18 mouse cellular contexts compared by ENCODE assay signal in genomic region chr10:4533873-4534272, GRCm38 (mm10). TPM values are rescaled to one million over a fixed set of nuclear protein-coding genes. Genes with fewer than 3 reads are reported as not detected.
DNase-seq lines count a peak whose midpoint lies in the region; ATAC-seq and TF ChIP-seq lines count a peak whose summit lies in the region.
"Had no signal": no experiment of that assay in that cellular context is flagged by ENCODE, and none has a peak within 500 bp of the region (broad histone marks: within the 10 kb centered on the region; RNA-seq: fewer than 3 reads in every experiment).

No protein-coding gene starts in this region.

- no peaks in the 10 kb centered on the region for H3K27me3 ChIP-seq in kidney, adult 2 months (replicated peaks; ENCODE audit: control insufficient read depth, insufficient read depth, low read length)
- no peaks in the 10 kb centered on the region for H3K27me3 ChIP-seq in forebrain, embryonic 12.5 days
- H3K27me3 ChIP-seq: CH12.LX; embryonic facial prominence, embryonic 15.5 days; hindbrain, embryonic 15.5 days; limb, embryonic 12.5 days; neural tube, embryonic 13.5 days had no signal

- no peaks in the 10 kb centered on the region for H3K36me3 ChIP-seq in kidney, adult 2 months (ENCODE audit: control insufficient read depth, insufficient read depth, low read length)
- H3K36me3 ChIP-seq in forebrain, embryonic 12.5 days (replicated peaks), result no peaks in the 10 kb centered on the region
- H3K36me3 ChIP-seq: embryonic facial prominence, embryonic 15.5 days; hindbrain, embryonic 15.5 days; limb, embryonic 12.5 days; neural tube, embryonic 13.5 days had no signal

- H3K4me1 ChIP-seq in kidney, adult 2 months (ENCODE audit: control insufficient read depth, insufficient read depth, low read length), result peaks cover 7% of the 10 kb centered on the region; the same call in 1 of the 2 replicates
- no peaks in the 10 kb centered on the region for H3K4me1 ChIP-seq in forebrain, embryonic 12.5 days
- H3K4me1 ChIP-seq: embryonic facial prominence, embryonic 15.5 days; hindbrain, embryonic 15.5 days; limb, embryonic 12.5 days; neural tube, embryonic 13.5 days had no signal

- no peak for TF ChIP-seq CTCF in gastrocnemius, adult 2 months (IDR thresholded peaks at IDR 0.05)
- no peak for TF ChIP-seq CTCF in kidney, adult 2 months (conservative IDR thresholded peaks at IDR 0.05; ENCODE audit: insufficient read depth, insufficient read length, low read depth, low read length)

- no peak overlapping the region for H3K4me3 ChIP-seq in gastrocnemius, adult 2 months
- H3K4me3 ChIP-seq in kidney, adult 2 months (ENCODE audit: insufficient read depth, low read depth, low read length), result no peak overlapping the region
- H3K4me3 ChIP-seq in forebrain, embryonic 12.5 days (replicated peaks), result no peak overlapping the region
- H3K4me3 ChIP-seq: embryonic facial prominence, embryonic 15.5 days; hindbrain, embryonic 15.5 days; limb, embryonic 12.5 days; neural tube, embryonic 13.5 days had no signal

- no peak overlapping the region for H3K4me2 ChIP-seq in forebrain, embryonic 12.5 days
- H3K4me2 ChIP-seq: embryonic facial prominence, embryonic 15.5 days; hindbrain, embryonic 15.5 days; limb, embryonic 12.5 days; neural tube, embryonic 13.5 days had no signal

- peak; percentile 43 for DNase-seq in gastrocnemius, adult 2 months
- DNase-seq in gastrocnemius, postnatal 36 days, result no peak
- peak; percentile 33 for DNase-seq in kidney, adult 2 months
- DNase-seq in kidney, adult 9 months, result no peak
- DNase-seq in gastrocnemius, postnatal 25 days, result peak; percentile 8
- no peak for DNase-seq in cerebellum, postnatal 25 days
- DNase-seq: cerebellum, adult 11-12 months had no signal

- H3K9me3 ChIP-seq in forebrain, embryonic 12.5 days, result no peaks in the 10 kb centered on the region
- H3K9me3 ChIP-seq: embryonic facial prominence, embryonic 15.5 days; hindbrain, embryonic 15.5 days; limb, embryonic 12.5 days; neural tube, embryonic 13.5 days had no signal

- 0 out of 2 replicates have a peak, but pooled peaks have one; percentile 52 for ATAC-seq in megakaryocyte progenitor cell, adult 5-6 weeks (replicated peaks; ENCODE audit: poor library complexity)
- ATAC-seq in forebrain, embryonic 12.5 days (ENCODE audit: low FRiP score), result no peak
- ATAC-seq: lung, postnatal 0 days had no signal

- TF ChIP-seq POLR2A in kidney, adult 2 months (IDR thresholded peaks at IDR 0.05; ENCODE audit: low read depth, low read length), result no peak

- intact Hi-C loops in gastrocnemius, adult 2 months (cut with DNase I), result no loop called here
- intact Hi-C loops in gastrocnemius, postnatal 36 days (cut with DNase I), result no loop called here

- WGBS in kidney, adult 2 months, result 71% methylated on average over 11 of the region's 11 CpGs
- WGBS in forebrain, embryonic 12.5 days, result 87% methylated on average over 11 of the region's 11 CpGs

- H3K9ac ChIP-seq in forebrain, embryonic 12.5 days, result no peak overlapping the region
- H3K9ac ChIP-seq: embryonic facial prominence, embryonic 15.5 days; hindbrain, embryonic 15.5 days; limb, embryonic 12.5 days; liver, embryonic 14.5 days; neural tube, embryonic 13.5 days had no signal

- H3K27ac ChIP-seq in gastrocnemius, adult 2 months, result no peak overlapping the region
- no peak overlapping the region for H3K27ac ChIP-seq in kidney, adult 2 months (ENCODE audit: insufficient read depth, low read depth, low read length)
- H3K27ac ChIP-seq in forebrain, embryonic 12.5 days, result no peak overlapping the region
- H3K27ac ChIP-seq: embryonic facial prominence, embryonic 15.5 days; hindbrain, embryonic 15.5 days; limb, embryonic 12.5 days; liver, embryonic 14.5 days; neural tube, embryonic 13.5 days had no signal

RNA-seq across cellular contexts. Expression of gene Ccdc170, which starts 51.6 kb away (rescaled TPM):
- under 1 TPM; 0.46 to 0.67 TPM for total RNA-seq in gastrocnemius, adult 2 months (2021)
- total RNA-seq in gastrocnemius, postnatal 36 days (2021), result under 1 TPM; 0.27 to 0.59 TPM
- 3.8 and 5.0 TPM in 2 replicates for polyA plus RNA-seq in kidney, adult 2 months (2012; rRNA removed)
- under 1 TPM; 0.28 to 0.38 TPM for total RNA-seq in gastrocnemius, postnatal 25 days (2021)
- total RNA-seq in megakaryocyte progenitor cell, adult 5-6 weeks (2015), result 0.10 and 0.12 TPM in 2 replicates
- 0.37 TPM in 1 of 2 replicates, not detected in the other for total RNA-seq in megakaryocyte progenitor cell, adult 5-6 weeks (2017)
- polyA plus RNA-seq in forebrain, embryonic 12.5 days (2016; fragmentation: Nextera tagmentation; extraction: Ambion mirVana), result 0.10 TPM in 1 of 2 replicates, not detected in the other
- total RNA-seq: CH12.LX; megakaryocyte-erythroid progenitor cell, adult 5-6 weeks had no signal
- polyA plus RNA-seq: forebrain, embryonic 11.5 days; liver, embryonic 14.5 days; neural tube, embryonic 13.5 days had no signal

Comparison
In these comparisons a context has a peak if more than half of its experiments do, and no peak if none do; other contexts are left out.
1. DNase-seq: peak in gastrocnemius, adult 2 months (single experiment), kidney, adult 2 months (single experiment) and gastrocnemius, postnatal 25 days (single experiment); none in gastrocnemius, postnatal 36 days (0 of 2), kidney, adult 9 months (single experiment) and cerebellum, postnatal 25 days (0 of 2).